Comparison of ENCODE assay signal across 18 mouse cellular contexts in the genomic region with DNA sequence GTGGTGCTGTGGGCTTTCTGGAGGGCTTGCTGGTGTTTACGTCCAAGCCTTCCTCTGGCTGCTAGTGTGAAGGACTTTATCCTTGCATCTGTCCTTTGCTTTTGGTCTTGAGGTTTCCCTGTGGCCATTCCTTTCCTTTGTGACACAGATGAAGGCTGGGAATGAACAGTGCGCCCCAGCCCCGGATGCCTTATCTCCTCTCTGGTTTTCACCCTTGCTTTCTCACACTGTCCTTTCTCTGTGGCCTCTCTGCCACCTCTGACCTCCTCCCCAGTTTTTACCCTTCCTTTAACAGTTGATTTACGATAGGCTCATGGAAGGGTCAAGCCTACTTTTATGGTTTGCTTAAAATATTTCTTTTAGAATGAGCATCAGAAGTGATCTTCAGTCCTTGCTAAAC. TPM values are rescaled to one million over a fixed set of nuclear protein-coding genes. Genes with fewer than 3 reads are reported as not detected.
DNase-seq lines count a peak whose midpoint lies in the region; ATAC-seq lines count a peak whose summit lies in the region.
"Had no signal": no experiment of that assay in that cellular context is flagged by ENCODE, and none has a peak within 500 bp of the region (broad histone marks: within the 10 kb centered on the region; RNA-seq: fewer than 3 reads in every experiment).

No protein-coding gene starts in this region.

- H3K4me2 ChIP-seq in forebrain, embryonic 15.5 days (replicated peaks) = no peak overlapping the region
- no peak overlapping the region for H3K4me2 ChIP-seq in forebrain, embryonic 14.5 days (ENCODE audit: low read length)
- no peak overlapping the region for H3K4me2 ChIP-seq in kidney, embryonic 14.5 days (replicated peaks; ENCODE audit: low read depth, low read length)
- H3K4me2 ChIP-seq: liver, embryonic 15.5 days had no signal

- H3K27me3 ChIP-seq in forebrain, embryonic 15.5 days = no peaks in the 10 kb centered on the region
- no peaks in the 10 kb centered on the region for H3K27me3 ChIP-seq in forebrain, embryonic 14.5 days (replicated peaks; ENCODE audit: control insufficient read depth, insufficient read depth, low read length)
- H3K27me3 ChIP-seq in kidney, embryonic 14.5 days (ENCODE audit: control insufficient read depth, insufficient read depth, low read length) = no peaks in the 10 kb centered on the region
- H3K27me3 ChIP-seq: heart, embryonic 15.5 days had no signal

- H3K27ac ChIP-seq in forebrain, embryonic 15.5 days (replicated peaks) = 0 out of 2 replicates have a peak overlapping the region, but pooled peaks have one; percentile 4
- H3K27ac ChIP-seq in forebrain, embryonic 14.5 days (ENCODE audit: low read depth, low read length) = no peak overlapping the region; the same call in 1 of the 2 replicates
- no peak overlapping the region for H3K27ac ChIP-seq in kidney, embryonic 14.5 days (ENCODE audit: low read depth, low read length)
- H3K27ac ChIP-seq: gastrocnemius, adult 2 months; heart, embryonic 15.5 days; hindbrain, embryonic 13.5 days; left cerebral cortex, adult 2 months; liver, embryonic 15.5 days had no signal

- H3K36me3 ChIP-seq in forebrain, embryonic 15.5 days = no peaks in the 10 kb centered on the region
- no peaks in the 10 kb centered on the region for H3K36me3 ChIP-seq in forebrain, embryonic 14.5 days (ENCODE audit: control insufficient read depth, insufficient read depth, low read length)
- no peaks in the 10 kb centered on the region for H3K36me3 ChIP-seq in kidney, embryonic 14.5 days (ENCODE audit: control insufficient read depth, insufficient read depth, low read length)
- H3K36me3 ChIP-seq: heart, embryonic 15.5 days; hindbrain, embryonic 13.5 days; liver, embryonic 15.5 days had no signal

- ATAC-seq in forebrain, embryonic 15.5 days (replicated peaks) = no peak
- ATAC-seq in forebrain, embryonic 14.5 days = no peak
- no peak for ATAC-seq in kidney, embryonic 14.5 days (ENCODE audit: low FRiP score, low TSS enrichment)

- no peak for DNase-seq in forebrain, embryonic 14.5 days (ENCODE audit: low spot score)
- DNase-seq in kidney, postnatal 14 days = peak; percentile 39
- DNase-seq in embryo, embryonic 9.5 days (ENCODE audit: extremely low spot score) = peak; percentile 58
- DNase-seq in yolk sac, embryonic 10.5 days (ENCODE audit: low spot score) = peak; percentile 15
- no peak for DNase-seq in urinary bladder, postnatal 14 days (ENCODE audit: low spot score)
- DNase-seq: adrenal gland, adult 8-10 months; cerebellum, adult 11-12 months; cerebellum, postnatal 36 days; gastrocnemius, adult 2 months; heart, adult 18-20 months; lung, postnatal 10 days; thymus, postnatal 25 days had no signal

- WGBS in forebrain, embryonic 15.5 days = 44% methylated on average over 4 of the region's 4 CpGs
- WGBS in forebrain, embryonic 14.5 days = 40% methylated on average over 4 of the region's 4 CpGs
- WGBS in kidney, embryonic 14.5 days = 22% methylated on average over 4 of the region's 4 CpGs

- H3K4me3 ChIP-seq in forebrain, embryonic 15.5 days = no peak overlapping the region
- no peak overlapping the region for H3K4me3 ChIP-seq in forebrain, embryonic 14.5 days (ENCODE audit: low read depth, low read length)
- H3K4me3 ChIP-seq in kidney, embryonic 14.5 days (ENCODE audit: low read length) = no peak overlapping the region
- H3K4me3 ChIP-seq: gastrocnemius, adult 2 months; heart, embryonic 15.5 days; hindbrain, embryonic 13.5 days; left cerebral cortex, adult 2 months; liver, embryonic 15.5 days had no signal

- no peak overlapping the region for H3K9ac ChIP-seq in forebrain, embryonic 15.5 days (replicated peaks)
- H3K9ac ChIP-seq in forebrain, embryonic 14.5 days (ENCODE audit: low read length) = no peak overlapping the region
- H3K9ac ChIP-seq in kidney, embryonic 14.5 days (ENCODE audit: low read depth, low read length) = no peak overlapping the region
- H3K9ac ChIP-seq: heart, embryonic 15.5 days; hindbrain, embryonic 13.5 days; liver, embryonic 15.5 days had no signal

- peaks cover 53% of the 10 kb centered on the region for H3K4me1 ChIP-seq in forebrain, embryonic 15.5 days
- peaks cover 49% of the 10 kb centered on the region for H3K4me1 ChIP-seq in forebrain, embryonic 14.5 days (ENCODE audit: control insufficient read depth, insufficient read depth, low read length)
- H3K4me1 ChIP-seq in kidney, embryonic 14.5 days (ENCODE audit: control insufficient read depth, insufficient read depth, low read length) = peaks cover 32% of the 10 kb centered on the region
- H3K4me1 ChIP-seq: liver, embryonic 15.5 days had no signal

- no peaks in the 10 kb centered on the region; the same call in 1 of the 2 replicates for H3K9me3 ChIP-seq in forebrain, embryonic 15.5 days
- no peaks in the 10 kb centered on the region for H3K9me3 ChIP-seq in forebrain, embryonic 14.5 days (replicated peaks; ENCODE audit: control insufficient read depth, low read length)
- peaks cover 2% of the 10 kb centered on the region; the same call in 1 of the 2 replicates for H3K9me3 ChIP-seq in kidney, embryonic 14.5 days (ENCODE audit: control insufficient read depth, low read length)
- H3K9me3 ChIP-seq: heart, embryonic 15.5 days; liver, embryonic 15.5 days had no signal

RNA-seq across cellular contexts. Expression of gene Gas1, which starts 53.2 kb away (rescaled TPM):
- polyA plus RNA-seq in forebrain, embryonic 15.5 days (2015; fragmentation: Nextera tagmentation; extraction: Ambion mirVana) = 37.8 and 44.9 TPM in 2 replicates
- polyA plus RNA-seq in forebrain, embryonic 14.5 days (2014; fragmentation: Nextera tagmentation; extraction: Ambion mirVana) = 30.5 and 40.6 TPM in 2 replicates
- 143 and 146 TPM in 2 replicates for polyA plus RNA-seq in kidney, embryonic 14.5 days (2014; fragmentation: Nextera tagmentation; extraction: Ambion mirVana)

Comparison
In these comparisons a context has a peak if more than half of its experiments do, and no peak if none do; other contexts are left out.
1. DNase-seq: peak in kidney, postnatal 14 days (single experiment), embryo, embryonic 9.5 days (single experiment) and yolk sac, embryonic 10.5 days (single experiment); none in forebrain, embryonic 14.5 days (single experiment) and urinary bladder, postnatal 14 days (single experiment).